ENCODE assay signal across 8 mouse cellular contexts in genomic region chr9:31281011-31281662, GRCm38 (mm10). TPM values are rescaled to one million over a fixed set of nuclear protein-coding genes. Genes with fewer than 3 reads are reported as not detected.
DNase-seq lines count a peak whose midpoint lies in the region; ATAC-seq and TF ChIP-seq lines count a peak whose summit lies in the region.

No protein-coding gene starts in this region.

- H3K4me2 ChIP-seq in forebrain, embryonic 12.5 days: peak overlapping the region; percentile 69
- H3K4me2 ChIP-seq in hindbrain, embryonic 12.5 days (replicated peaks): peak overlapping the region; percentile 73
- H3K4me2 ChIP-seq in limb, embryonic 13.5 days (replicated peaks): peak overlapping the region; percentile 78
- H3K4me2 ChIP-seq in midbrain, embryonic 13.5 days (replicated peaks): peak overlapping the region; percentile 71

- under 1% methylated on average over 63 of the region's 63 CpGs for WGBS in forebrain, embryonic 12.5 days
- under 1% methylated on average over 54 of the region's 63 CpGs for WGBS in hindbrain, embryonic 12.5 days
- WGBS in limb, embryonic 13.5 days: under 1% methylated on average over 41 of the region's 63 CpGs
- under 1% methylated on average over 45 of the region's 63 CpGs for WGBS in midbrain, embryonic 13.5 days

- no peaks in the 10 kb centered on the region for H3K27me3 ChIP-seq in forebrain, embryonic 12.5 days
- no peaks in the 10 kb centered on the region for H3K27me3 ChIP-seq in hindbrain, embryonic 12.5 days
- no peaks in the 10 kb centered on the region for H3K27me3 ChIP-seq in limb, embryonic 13.5 days
- no peaks in the 10 kb centered on the region for H3K27me3 ChIP-seq in midbrain, embryonic 13.5 days

- H3K4me3 ChIP-seq in gastrocnemius, adult 2 months: peak overlapping the region; percentile 88
- H3K4me3 ChIP-seq in bone marrow macrophage, adult 2 months (ENCODE audit: insufficient read depth, low read length): peak overlapping the region; percentile 68
- peak overlapping the region; percentile 76 for H3K4me3 ChIP-seq in forebrain, embryonic 12.5 days (replicated peaks)
- H3K4me3 ChIP-seq in hindbrain, embryonic 12.5 days: peak overlapping the region; percentile 80
- H3K4me3 ChIP-seq in limb, embryonic 13.5 days: peak overlapping the region; percentile 80
- H3K4me3 ChIP-seq in midbrain, embryonic 13.5 days (replicated peaks): peak overlapping the region; percentile 84

- no peak for TF ChIP-seq CTCF in gastrocnemius, adult 2 months (IDR thresholded peaks at IDR 0.05)
- TF ChIP-seq CTCF in bone marrow macrophage, adult 2 months (IDR thresholded peaks at IDR 0.05; ENCODE audit: low read depth, low read length): no peak

- peak overlapping the region; percentile 99 for H3K27ac ChIP-seq in gastrocnemius, adult 2 months
- H3K27ac ChIP-seq in bone marrow macrophage, adult 2 months (ENCODE audit: insufficient read depth, low read depth, low read length): peak overlapping the region; percentile 91
- peak overlapping the region; percentile 99 for H3K27ac ChIP-seq in forebrain, embryonic 12.5 days
- peak overlapping the region; percentile 99 for H3K27ac ChIP-seq in hindbrain, embryonic 12.5 days
- peak overlapping the region; percentile 99 for H3K27ac ChIP-seq in limb, embryonic 13.5 days
- peak overlapping the region; percentile 100 for H3K27ac ChIP-seq in midbrain, embryonic 13.5 days

- peak overlapping the region; percentile 96 for H3K9ac ChIP-seq in forebrain, embryonic 12.5 days
- H3K9ac ChIP-seq in hindbrain, embryonic 12.5 days: peak overlapping the region; percentile 97
- peak overlapping the region; percentile 95 for H3K9ac ChIP-seq in limb, embryonic 13.5 days
- H3K9ac ChIP-seq in midbrain, embryonic 13.5 days (replicated peaks): peak overlapping the region; percentile 98

- peak; percentile 69 for ATAC-seq in forebrain, embryonic 12.5 days (ENCODE audit: low FRiP score)
- ATAC-seq in hindbrain, embryonic 12.5 days (ENCODE audit: low FRiP score): peak; percentile 65
- peak; percentile 72 for ATAC-seq in limb, embryonic 13.5 days (ENCODE audit: low FRiP score, low read depth)
- peak; percentile 73 for ATAC-seq in midbrain, embryonic 13.5 days

- TF ChIP-seq POLR2A in bone marrow macrophage, adult 2 months (IDR thresholded peaks at IDR 0.05; ENCODE audit: borderline replicate concordance, low read depth, low read length): no peak

- H3K9me3 ChIP-seq in forebrain, embryonic 12.5 days: no peaks in the 10 kb centered on the region
- H3K9me3 ChIP-seq in hindbrain, embryonic 12.5 days (replicated peaks): no peaks in the 10 kb centered on the region
- H3K9me3 ChIP-seq in limb, embryonic 13.5 days: no peaks in the 10 kb centered on the region
- no peaks in the 10 kb centered on the region for H3K9me3 ChIP-seq in midbrain, embryonic 13.5 days

- DNase-seq in gastrocnemius, adult 2 months: peak; percentile 92
- DNase-seq in gastrocnemius, adult 18-20 months (ENCODE audit: low spot score): no peak
- no peak for DNase-seq in ovary, postnatal 10 days (ENCODE audit: low spot score)

- intact Hi-C loops in gastrocnemius, adult 2 months (cut with DNase I): loop anchor here (5.0 kb wide), 1 partner anchor 129 kb away; no protein-coding TSS in a partner anchor

- H3K36me3 ChIP-seq in forebrain, embryonic 12.5 days (replicated peaks): no peaks in the 10 kb centered on the region
- no peaks in the 10 kb centered on the region for H3K36me3 ChIP-seq in hindbrain, embryonic 12.5 days
- no peaks in the 10 kb centered on the region for H3K36me3 ChIP-seq in limb, embryonic 13.5 days
- 0 out of 2 replicates have a peak, but pooled peaks cover 4% of the 10 kb centered on the region for H3K36me3 ChIP-seq in midbrain, embryonic 13.5 days

- peaks cover 33% of the 10 kb centered on the region for H3K4me1 ChIP-seq in bone marrow macrophage, adult 2 months (ENCODE audit: control insufficient read depth, insufficient read depth, low read length)
- peaks cover 20% of the 10 kb centered on the region for H3K4me1 ChIP-seq in forebrain, embryonic 12.5 days
- H3K4me1 ChIP-seq in hindbrain, embryonic 12.5 days: peaks cover 18% of the 10 kb centered on the region
- H3K4me1 ChIP-seq in limb, embryonic 13.5 days: peaks cover 25% of the 10 kb centered on the region
- peaks cover 32% of the 10 kb centered on the region for H3K4me1 ChIP-seq in midbrain, embryonic 13.5 days (replicated peaks)

RNA-seq across cellular contexts. Expression of gene Prdm10, which starts 0.8 kb away (rescaled TPM):
- total RNA-seq in gastrocnemius, adult 2 months (2021): 1 to 10 TPM; 4.4 to 4.8 TPM
- total RNA-seq in gastrocnemius, adult 18-20 months (2021): 1 to 10 TPM; 3.7 to 4.1 TPM
- polyA plus RNA-seq in bone marrow macrophage, adult 2 months (2012; ENCODE audit: insufficient read depth, insufficient read length, missing spikeins): 6.3 and 8.3 TPM in 2 replicates
- polyA plus RNA-seq in forebrain, embryonic 12.5 days (2016; fragmentation: Nextera tagmentation; extraction: Ambion mirVana): 10.7 and 11.0 TPM in 2 replicates
- 8.7 and 9.1 TPM in 2 replicates for polyA plus RNA-seq in hindbrain, embryonic 12.5 days (2016; fragmentation: Nextera tagmentation; extraction: Ambion mirVana)
- 5.1 and 5.2 TPM in 2 replicates for polyA plus RNA-seq in limb, embryonic 13.5 days (2015; fragmentation: Nextera tagmentation; extraction: Ambion mirVana)
- 9.1 and 9.5 TPM in 2 replicates for polyA plus RNA-seq in midbrain, embryonic 13.5 days (2015; fragmentation: Nextera tagmentation; extraction: Ambion mirVana)
